Mouse (Mus musculus): Measurements from ENCODE around the gene Osgin1.

Gene Osgin1

GRCm38 (mm10) chr8:119423631-119424141 is 10.2 kb upstream of the Osgin1 start:
- DNase-seq (ENCODE audit: low read depth, low spot score) = peak; percentile 41

DNA sequence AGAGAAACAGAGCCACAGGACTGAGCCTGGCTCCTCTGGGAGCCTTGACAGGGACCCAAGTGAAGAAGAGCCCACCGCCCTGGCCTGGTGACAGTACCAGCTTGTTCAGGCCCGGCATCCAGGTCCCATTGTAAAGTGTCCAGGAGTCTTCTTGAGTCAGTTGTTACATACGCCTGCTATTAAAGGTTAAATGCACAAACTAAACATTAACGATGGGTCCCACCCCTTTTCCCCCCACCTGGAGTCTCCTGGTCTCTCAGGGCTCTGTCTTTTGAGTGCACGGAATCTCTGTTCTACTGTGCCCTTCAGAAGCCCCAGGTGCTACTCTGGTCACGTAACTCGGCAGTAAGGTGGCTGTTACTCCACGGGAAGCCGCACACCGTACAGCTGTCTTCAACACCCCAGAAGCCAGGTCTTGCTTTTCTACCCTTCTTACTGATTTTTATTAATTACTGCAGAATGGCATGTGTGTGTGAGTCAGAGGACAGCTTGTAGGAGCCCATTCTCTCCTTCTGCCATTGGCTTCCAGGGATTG is 9.7 kb upstream of the Osgin1 start:
- DNase-seq (ENCODE audit: low read depth, low spot score) = no peak

DNA sequence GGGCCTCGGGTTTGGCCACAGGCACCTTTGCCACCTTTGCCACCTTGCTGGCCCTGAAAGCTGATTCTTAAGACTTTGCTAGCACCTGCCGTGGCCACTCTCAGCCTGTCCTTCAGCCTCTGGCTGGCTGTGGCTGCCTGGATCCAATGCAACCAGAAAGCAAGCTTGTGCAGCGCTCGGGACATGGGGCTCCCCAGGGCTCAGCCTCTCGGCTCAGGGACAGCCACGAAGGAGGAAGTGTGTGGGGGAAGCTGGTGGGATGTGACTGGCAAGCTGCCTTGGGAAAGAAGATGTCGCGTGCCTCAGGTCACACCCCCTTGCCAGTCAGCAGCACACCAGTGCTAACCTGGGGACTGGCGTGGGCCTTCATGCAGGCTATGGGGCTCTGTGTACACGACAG is 9.2 kb upstream of the Osgin1 start:
- DNase-seq (ENCODE audit: low read depth, low spot score) = no peak

GRCm38 (mm10) chr8:119425533-119425932 is 8.4 kb upstream of the Osgin1 start:
- no peak for DNase-seq (ENCODE audit: low read depth, low spot score)

DNA sequence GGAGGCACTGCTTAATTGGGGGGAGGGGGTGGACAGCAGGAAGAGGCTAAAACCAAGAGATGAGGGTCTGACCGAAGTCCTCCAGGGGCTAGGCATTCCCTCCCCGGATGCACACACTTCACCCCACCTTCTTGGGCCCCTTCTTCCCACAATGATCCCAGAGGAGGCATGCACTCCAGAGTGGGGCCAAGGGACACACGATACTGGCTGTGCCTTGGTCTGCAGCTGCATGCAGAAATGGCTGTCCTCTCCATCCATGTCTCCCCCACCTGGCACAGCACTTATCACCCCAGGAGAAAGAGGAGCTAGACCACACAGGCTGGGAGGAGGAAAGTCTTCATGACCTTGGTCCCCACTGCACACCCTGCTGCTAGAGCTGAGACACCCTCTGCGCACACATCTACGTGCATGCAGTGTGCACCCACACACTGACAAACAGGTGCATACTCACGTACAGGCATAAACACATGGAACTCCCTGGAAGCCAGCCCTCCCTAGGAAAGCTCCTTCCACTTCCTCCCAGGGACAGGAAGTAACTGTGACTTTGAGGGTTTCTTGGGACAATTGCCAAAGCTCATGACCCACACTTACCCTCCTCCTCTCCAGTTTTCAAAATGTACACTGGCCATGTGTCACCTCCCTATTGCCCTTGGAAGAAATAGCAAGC is 7.7 kb upstream of the Osgin1 start:
- no peak for DNase-seq (ENCODE audit: low read depth, low spot score)

DNA sequence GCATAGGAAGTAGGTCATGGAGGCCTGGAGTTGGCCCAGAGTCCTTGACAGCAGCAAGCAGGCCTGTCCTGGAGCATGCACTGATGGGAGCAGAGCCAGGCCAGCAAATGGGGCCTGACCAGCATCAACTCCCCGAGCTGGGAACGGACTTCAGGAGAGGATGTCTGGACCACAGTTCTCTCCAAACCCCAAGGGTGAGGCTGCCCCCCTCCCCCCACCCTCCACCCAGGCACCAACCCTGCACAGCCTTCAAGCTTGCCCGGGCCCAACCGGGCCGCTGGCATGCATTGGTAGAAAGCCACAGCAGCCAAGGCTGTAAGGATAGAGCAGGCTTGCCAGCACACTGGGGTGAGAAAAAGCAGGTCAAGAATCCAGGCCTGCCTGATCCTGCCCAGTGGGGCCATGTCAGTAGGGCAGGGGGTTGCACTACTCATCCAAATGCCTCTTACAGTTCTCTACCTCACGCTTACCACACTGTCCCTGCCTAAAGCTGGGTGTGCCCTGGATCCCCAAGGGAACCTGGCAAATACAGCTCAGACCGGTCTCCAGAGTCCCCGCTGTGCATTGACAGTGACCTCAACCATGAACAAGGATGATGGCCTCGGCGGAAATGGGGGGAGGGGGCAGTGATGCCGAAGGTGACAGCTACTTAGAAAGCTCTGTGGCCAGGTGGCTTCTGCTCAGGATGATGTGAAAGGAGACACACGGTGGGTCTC is 6.1 kb upstream of the Osgin1 start:
- DNase-seq (ENCODE audit: low read depth, low spot score) = no peak

DNA sequence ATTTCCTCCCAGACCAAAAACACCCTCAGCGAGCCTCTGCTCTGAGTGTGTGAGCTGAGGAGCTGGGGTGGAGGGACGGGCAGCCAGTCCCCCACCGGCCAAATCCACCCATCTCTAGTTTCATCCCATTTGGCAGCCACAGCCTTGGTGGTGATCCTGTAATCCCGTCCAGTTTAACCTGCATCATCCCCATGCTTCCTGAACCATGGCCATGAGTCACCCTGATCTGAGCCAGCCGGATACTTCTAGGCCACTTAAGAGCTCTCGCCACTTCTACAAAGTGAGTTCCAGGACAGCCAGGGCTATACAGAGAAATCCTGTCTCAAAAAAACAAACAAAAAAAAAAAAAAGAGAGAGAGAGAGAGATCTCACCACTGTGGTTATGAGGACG is 5.6 kb upstream of the Osgin1 start:
- DNase-seq (ENCODE audit: low read depth, low spot score) = no peak

GRCm38 (mm10) chr8:119428766-119429327 is 5.1 kb upstream of the Osgin1 start:
- DNase-seq (ENCODE audit: low read depth, low spot score) = no peak

GRCm38 (mm10) chr8:119429552-119429951 is 4.4 kb upstream of the Osgin1 start:
- no peak for DNase-seq (ENCODE audit: low read depth, low spot score)

DNA sequence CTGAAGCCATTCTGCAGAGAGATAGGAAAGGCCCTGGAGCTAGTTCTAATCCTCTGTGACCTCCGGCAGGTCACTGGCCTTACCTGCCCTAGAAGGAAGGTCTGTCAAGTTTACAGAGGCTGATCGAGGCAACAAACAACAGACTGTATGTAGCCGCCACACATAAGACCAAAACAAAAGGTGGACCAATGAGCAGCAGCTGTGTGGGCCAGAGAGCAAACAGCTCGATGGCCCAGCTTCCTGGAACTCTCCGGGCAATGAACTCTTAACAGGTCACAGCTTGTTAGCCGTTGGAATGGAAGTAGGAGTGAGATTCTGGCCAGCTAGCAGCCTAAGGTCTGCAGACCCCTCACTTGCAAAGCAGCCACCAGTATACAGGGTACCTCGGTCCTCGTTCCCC is 3.7 kb upstream of the Osgin1 start:
- DNase-seq (ENCODE audit: low read depth, low spot score) = no peak

GRCm38 (mm10) chr8:119430690-119431089 is 3.2 kb upstream of the Osgin1 start:
- DNase-seq (ENCODE audit: low read depth, low spot score) = no peak

GRCm38 (mm10) chr8:119432372-119432771 is 1.6 kb upstream of the Osgin1 start:
- DNase-seq (ENCODE audit: low read depth, low spot score) = no peak

DNA sequence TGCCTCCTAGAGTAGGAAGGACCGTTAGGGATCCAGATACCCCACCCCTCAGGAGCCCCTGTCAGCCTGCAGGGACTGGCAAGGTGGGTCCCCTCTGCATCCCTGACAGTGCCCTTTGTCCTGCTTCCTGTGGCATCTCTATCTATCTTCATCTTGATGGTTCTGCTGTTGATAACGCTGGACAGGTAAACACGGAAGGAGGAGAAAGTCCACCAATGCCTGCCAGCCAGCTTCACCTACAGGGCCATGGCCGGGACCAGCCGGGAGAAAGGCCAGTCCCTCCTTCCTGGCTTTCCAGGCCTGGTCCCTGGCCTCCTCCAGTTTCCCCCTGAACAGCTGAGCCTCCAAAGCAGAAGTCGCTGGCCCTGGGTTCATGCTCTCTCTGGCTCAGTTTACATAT is 645 bp downstream of the Osgin1 start:
- no peak for DNase-seq (ENCODE audit: low read depth, low spot score)

GRCm38 (mm10) chr8:119435527-119435926 is 1.6 kb downstream of the Osgin1 start:
- no peak for DNase-seq (ENCODE audit: low read depth, low spot score)

- DNase-seq (ENCODE audit: low read depth, low spot score) = no peak
Measured at GRCm38 (mm10) chr8:119436331-119436730, 2.4 kb downstream of the Osgin1 start.

DNA sequence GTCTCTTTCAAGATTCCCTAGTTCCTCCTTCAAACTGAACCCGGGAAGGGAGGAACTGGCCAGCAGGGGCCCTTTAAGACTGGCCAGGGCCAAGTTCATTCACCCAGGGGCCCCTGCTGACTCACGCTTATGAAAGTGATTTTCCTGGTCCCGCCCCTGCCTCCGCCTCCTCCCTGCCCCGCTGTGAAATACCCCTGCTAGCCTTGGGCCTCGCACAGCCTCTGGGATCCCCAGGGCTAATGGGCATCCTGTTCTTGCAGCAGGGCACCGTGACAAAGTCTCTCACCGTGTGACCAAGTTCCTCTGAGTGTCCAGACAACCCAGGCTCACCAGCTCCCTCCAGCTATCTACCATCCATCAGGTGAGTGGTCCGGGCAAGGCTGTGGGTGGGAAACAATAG is 3.0 kb downstream of the Osgin1 start:
- DNase-seq (ENCODE audit: low read depth, low spot score) = no peak

DNA sequence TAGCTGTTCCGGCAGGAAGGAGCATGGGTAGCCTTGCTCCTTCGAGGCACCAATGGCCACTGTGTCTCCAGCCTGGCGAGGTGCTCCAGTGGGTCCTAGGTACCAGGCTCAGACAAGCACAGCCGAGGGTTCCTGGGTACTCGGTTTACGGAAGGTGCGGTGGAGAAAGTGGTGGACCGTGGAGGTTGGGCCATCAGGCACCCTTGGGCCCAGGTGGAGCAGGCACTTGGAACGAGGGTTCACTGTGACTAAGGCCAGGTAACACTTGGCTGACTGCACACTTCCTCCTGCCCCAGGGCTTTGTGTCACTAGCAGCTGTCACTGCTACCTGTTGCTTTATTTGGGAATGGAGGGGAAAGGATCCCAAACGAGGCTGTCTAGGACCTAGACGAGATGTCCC is 3.6 kb downstream of the Osgin1 start:
- no peak for DNase-seq (ENCODE audit: low read depth, low spot score)

DNA sequence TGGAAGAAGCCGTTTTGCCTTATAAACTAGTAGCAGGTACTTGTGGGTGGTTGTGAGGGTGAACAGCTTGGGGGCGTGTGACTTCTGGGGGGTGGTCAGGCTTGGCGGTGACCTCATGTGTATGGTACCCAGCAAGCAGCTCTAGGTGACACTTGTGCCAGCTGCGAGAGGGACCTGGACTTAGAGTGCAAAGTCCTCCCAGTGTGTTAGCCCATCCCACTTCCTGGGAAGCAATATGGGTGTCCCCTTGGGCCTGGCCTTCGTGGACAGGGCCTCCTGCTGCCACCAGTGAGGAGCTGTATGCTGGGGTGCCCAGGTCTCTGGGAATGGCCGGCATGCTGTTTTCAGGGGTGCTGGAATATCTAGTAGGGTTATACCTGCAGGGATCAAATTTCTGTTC is 5.0 kb downstream of the Osgin1 start:
- DNase-seq (ENCODE audit: low read depth, low spot score) = no peak

DNA sequence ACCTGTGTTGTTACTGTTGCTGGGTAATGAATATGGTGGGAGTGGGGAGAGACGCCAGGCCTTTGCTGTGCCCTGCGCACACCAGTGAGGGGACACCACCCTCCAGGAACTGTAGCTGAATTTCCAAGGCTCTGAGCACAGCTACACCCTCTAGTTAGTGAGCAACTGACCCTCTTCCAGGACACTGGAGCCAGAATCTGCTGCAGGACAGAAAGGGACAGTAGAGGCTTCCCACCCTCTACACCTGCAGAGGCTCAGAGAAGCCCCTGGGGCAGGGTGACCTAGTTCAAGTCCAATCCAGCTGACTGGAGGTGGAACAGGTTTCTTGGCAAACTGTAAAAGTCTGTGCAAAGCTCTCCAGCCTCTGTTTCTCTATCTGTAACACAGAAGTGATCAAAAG is 5.5 kb downstream of the Osgin1 start:
- DNase-seq (ENCODE audit: low read depth, low spot score) = no peak

- DNase-seq (ENCODE audit: low read depth, low spot score) = no peak
Measured at GRCm38 (mm10) chr8:119439893-119440249, 5.9 kb downstream of the Osgin1 start.

DNA sequence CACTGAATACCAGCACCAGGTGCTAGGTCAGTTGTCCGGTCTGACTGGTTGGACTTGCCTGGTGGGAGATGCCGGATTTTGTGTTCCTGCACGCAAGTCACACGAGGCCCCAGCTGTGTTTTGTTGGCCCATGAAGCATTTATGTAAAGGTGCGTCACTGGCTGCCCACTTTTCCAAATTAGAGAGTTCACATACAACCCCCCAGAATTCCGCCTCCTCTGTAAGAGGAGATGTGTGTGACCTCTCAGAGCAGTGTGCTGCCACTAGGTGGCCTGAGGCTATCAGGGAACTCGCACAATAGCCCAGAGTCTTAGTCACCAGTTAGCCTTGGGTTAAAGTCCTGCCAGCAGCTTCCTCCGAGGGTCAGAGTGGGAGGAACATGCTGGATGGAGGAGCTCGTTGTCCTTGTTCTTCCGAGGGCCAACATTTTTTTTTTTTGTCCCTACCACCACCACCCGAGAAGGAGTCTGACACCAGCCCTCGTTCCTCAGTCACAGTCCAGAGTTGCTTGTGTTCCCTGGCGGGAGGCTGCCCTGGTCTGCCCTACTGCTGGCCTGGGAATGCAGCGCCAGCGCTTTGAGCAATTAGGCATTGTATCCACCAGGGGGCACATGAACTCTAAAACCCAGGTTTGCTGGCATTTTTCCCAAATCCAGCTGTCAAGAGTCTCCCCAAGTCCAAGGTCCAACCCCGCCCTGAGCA is 6.5 kb downstream of the Osgin1 start:
- peak; percentile 91 for DNase-seq (ENCODE audit: low read depth, low spot score)

DNA sequence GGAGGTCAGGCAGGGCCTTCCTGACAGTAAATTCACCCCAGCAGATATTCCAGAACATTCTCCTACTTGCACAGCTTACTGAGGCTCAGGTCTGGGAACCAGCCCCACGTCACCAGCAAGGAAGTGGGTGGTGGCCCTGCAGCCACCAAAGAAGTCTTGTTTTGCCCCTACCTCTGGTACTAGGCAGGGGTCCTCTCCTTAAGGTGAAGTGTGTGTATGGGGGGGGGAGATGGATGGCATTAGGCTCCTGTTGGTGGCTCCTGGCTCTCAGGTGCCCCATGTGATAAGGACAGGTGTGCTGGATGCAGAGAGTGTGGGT is 7.0 kb downstream of the Osgin1 start:
- DNase-seq (ENCODE audit: low read depth, low spot score) = no peak
